Mouse (Mus musculus) thymus, postnatal 14 days (tissue): ENCODE measurements around the gene Slc45a3.
A peak's percentile ranks its signal among the peaks of the same experiment; 100 is the strongest.

Source experiments
- DNase-seq: peaks from one replicate; pipeline ENCODE4 v3.0.0; 2021

Gene Slc45a3

DNA sequence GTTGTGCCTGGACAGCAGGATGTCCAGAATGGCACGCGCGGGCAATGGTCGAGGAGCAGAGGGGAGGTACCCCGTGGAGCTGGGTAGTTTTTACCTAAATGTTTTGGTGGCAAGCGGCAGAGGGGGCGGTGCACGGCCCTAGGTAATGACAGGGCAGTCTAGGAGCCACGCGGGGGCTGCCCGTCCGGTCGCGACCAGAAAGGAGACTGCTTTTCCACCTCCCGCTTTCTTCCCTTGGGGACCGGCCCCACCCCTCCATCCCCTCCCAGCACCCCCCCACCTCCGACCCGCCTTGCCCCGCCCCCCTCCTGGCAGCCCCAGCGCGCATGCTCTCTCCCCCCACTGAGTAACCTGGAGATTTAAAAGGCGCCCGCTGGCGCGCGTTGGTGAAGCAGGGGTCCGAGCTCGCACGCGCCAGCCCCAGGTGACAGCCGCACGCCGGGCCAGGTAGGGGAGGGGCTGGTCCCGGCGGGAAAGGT lies at the start of gene Slc45a3:
Slc45a3 (plus strand) TSS at position 362 of the 479 bp plus-strand sequence.
- DNase-seq = peak; percentile 43

DNA sequence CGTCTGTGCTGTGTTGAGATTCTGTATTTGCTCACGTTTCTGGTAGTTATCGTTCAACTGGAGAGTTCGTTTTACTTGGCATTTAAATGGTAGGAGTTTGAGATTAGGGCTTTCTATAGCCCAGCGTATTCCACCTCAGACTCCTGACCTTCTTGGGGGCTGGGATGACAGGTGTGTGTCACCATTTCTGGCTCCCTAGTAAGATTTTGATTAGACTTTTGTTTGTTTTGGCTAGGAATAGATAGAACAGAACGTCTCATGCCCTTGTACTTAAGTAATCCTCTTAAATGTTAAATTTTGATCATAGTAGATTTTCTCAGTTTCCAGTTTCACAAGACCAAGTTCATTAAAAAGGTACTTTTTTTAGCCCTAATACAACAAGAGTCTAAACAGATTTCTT lies 45.1 kb upstream of the Slc45a3 start:
- no peak for DNase-seq

DNA sequence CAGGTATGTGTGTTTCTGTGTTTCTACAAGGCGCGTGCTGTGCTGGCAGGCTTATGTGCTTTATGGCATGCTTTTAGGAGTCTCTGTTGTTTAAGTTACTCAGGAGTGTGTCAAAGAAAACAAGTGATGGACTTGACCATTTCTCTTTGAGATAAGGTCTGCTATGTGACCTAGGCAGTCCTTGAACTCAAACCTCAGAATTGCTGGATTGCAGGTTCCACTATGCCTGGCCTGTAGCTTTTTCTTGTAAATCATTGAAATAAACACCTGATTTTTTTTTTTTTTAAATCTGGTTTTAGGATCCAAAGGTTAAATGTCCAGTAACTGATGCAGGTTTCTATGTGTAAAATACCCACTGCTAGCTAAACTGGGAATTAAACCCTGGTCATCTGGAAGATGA lies 43.7 kb upstream of the Slc45a3 start:
- DNase-seq = no peak

DNA sequence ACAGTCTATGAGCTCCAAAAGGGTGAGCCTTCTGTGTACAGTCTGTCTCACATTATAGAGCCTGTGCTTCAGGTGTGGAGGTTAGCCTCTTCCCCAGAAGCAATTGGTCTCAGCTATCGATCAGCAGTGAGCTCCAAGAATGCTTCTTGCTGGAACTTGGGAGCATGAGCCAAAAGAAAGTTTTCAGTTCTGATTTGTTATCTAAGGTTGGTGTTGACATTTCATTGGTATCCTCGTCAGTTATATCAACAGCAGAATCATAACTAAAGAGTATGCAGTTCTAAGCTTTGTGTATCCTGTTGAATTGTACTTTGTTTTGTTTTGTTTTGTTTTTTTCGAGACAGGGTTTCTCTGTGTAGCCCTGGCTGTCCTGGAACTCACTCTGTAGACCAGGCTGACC lies 40.7 kb upstream of the Slc45a3 start:
- DNase-seq = no peak

DNA sequence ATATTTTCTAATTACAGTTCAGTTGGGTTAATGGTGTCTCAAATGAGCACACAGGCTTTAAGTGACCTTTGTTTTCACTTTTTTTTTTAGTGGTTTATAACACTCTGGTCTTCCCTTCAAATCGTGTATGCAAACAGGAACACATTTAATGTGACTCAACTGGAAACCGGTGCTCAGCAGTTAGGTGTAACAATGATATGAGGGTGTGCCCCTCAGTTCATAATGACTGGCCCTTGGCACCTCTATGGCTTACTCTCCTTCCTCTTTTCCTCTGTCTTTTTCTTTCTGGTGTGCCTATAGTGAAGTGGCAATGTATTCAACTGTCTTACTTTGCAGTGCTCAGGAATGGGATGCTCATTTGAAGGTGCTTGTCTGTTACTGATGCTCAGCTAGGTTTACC lies 29.3 kb upstream of the Slc45a3 start:
- no peak for DNase-seq

GRCm38 (mm10) chr1:131937659-131938305 lies 25.0 kb upstream of the Slc45a3 start:
- DNase-seq = peak; percentile 71

DNA sequence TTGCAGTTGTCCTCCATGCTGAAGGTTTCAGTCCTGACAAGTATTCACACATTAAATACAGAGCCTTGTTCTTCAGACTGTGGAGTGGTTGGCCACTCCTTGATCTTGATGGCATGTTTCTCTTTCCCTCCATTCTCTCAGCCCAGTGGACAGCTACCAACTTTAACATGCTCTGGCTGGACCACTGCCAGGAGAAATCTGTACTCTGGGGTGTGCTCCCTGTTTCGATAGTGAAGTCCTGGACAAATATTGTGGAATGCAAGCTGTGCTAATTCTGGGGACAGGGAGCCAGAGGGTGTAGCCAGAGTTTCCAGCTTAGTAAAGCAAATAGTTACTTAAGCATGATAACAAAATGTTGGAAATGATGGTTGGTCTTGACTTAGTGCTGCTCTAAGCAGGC lies 24.0 kb upstream of the Slc45a3 start:
- no peak for DNase-seq

DNA sequence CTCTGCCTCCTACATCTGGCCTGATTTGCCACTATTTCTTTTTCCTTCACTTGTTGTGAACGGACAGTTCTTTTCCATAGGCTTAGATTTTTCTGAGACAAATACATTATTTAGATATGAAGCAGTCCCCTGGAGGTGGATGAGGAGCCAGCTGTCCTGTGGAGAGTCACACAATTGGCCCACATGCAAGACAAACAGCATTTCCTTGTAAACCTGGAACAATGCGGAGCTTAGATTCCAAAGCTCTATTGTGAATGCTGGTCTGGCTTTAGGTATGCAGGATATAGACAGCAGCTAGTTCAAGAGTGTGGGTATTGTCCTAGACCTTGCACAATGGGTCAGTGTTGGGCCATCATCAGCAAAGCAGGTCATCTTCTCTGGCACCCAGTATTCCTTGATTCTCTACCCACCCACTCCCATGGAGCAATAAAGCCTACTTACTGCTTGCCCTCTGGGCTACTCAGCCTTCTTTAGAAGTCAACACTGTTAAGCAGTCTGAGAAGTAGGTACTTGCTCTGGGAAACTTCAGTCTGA lies 22.0 kb upstream of the Slc45a3 start:
- no peak for DNase-seq

GRCm38 (mm10) chr1:131941501-131941900 lies 21.3 kb upstream of the Slc45a3 start:
- no peak for DNase-seq

DNA sequence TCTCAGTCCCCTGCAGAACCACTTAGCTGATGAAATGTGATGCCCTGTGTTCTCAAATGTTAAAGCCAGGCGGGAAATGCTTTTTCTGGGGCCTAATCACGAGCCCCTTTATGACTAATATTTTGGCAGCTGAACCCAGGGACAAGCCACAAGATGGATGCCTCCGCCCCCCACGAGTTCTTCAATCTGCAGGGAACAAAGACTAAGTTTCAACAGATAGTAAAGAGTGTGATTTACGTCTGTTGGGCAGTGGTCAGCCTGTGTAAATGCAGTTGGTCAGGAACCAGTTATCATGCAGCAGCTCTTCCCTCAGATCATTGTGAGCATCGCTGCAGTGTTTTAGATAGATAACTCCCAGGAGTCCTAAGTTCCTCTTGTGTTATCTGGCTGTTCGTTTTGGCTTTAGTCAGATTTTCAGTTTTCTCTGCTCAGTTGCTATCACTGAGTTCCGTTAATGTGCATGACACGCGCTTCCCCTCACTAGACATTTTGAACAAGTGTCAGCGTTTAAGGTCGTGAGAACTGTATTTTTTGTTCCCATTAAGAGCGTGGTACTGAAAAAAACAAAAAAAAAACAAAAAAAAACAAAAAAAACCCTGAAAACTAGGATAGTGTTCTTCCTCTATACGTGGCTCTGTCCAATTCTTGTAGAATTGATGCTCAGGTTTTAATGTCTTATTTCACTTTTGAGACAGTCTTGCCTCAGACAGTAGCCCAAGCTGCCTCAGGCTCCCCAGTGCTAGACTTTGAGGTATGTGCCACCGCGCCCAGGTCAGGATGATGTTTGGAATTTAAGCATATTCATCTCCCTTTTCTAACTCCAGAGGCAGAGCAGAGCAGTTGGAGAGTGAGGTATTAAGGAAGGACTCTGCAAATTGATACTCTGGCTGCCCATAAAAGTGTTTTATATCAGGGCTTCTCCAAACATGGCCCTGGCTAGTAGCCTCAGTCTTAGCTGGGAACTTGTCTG lies 19.9 kb upstream of the Slc45a3 start:
- no peak for DNase-seq

- no peak for DNase-seq
Observed at GRCm38 (mm10) chr1:131945674-131946440, 16.9 kb upstream of the Slc45a3 start.

DNA sequence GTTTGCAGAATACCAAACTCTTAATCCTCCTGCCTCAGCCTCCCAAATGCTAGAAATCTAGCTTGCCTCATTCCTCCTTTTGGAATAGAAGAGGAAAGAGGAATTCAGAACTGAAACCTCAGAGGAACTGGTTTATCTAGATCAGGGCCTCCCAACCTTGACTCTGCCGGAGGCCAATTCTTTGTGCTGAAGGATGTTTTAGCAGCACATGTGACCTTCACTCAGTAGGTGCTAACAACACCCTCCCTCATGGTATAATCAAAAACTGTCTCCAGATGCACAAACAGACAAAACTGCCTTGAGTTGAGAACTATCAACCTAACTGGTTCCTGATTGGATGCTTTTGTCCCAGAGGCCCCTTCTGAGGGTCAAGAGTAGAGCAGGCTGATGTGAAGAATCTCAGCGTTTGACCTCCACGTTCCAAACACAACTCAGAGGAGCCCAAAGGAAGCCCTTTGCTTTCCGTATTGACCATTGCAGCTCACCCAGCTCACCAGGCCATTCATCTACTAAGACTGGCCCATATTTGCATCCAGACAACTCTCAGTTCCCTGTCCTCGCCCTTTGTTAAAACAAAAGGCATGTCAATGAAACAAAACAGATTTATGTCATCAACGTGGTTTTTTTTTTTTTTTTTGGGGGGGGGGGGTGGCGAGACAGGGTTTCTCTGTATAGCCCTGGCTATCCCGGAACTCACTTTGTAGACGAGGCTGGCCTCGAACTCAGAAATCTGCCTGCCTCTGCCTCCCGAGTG lies 16.1 kb upstream of the Slc45a3 start:
- no peak for DNase-seq

DNA sequence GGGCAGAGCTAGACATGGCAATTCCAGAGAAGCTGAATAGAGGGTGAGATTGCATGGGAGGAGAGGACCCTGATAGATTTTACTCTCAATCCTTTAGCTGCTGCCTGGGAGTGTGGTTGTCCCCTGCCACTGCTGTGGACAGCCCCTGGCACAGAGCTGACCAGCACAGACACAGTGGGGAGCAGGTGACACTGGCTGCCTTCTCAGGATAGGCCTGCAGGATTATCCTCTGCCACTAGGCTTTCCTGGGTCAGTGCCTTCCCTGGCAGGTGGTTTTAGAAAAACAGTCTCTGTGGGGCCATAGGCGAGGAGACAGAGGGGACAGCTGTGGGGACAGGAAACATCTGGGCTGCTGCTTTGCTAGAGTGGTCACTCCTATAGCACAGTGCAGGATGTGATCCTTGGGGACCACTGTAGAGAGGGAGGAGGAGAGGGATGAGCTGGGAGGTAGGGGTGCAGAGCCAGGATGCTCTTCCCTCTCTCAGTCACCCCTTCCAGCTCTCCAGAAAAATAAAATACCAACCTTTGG lies 14.7 kb upstream of the Slc45a3 start:
- no peak for DNase-seq

DNA sequence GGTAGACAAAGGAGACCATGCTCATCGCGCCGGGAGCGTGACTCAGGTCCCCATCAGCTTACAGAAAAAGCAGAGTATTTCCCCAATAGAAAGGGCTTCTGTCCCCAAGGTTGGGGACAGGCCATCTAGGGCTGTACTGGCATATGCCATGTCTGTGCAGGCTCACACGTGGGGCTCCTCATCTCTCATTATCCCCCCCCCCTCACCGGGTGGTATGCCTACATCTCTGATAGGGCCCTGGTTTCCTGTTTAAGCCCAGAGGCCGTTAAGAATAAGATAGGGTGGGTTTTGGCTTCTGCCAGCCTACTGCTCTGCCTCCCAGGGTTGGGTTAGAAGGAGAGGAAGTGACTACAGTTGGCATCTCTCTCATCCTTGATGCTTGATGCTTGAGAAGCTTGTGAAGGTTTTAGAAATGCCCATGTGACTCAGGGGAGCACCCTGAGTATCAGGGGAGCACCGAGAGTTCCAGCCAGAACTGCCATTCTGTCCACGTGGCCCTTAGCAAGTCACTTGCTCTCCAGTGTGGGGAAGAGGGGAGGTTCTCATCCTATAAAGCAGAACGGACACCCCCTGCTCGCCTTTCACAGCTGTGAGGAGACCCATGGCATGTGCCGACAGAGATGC lies 8.4 kb upstream of the Slc45a3 start:
- peak; percentile 43 for DNase-seq

GRCm38 (mm10) chr1:131955131-131955757 lies 7.5 kb upstream of the Slc45a3 start:
- DNase-seq = no peak

GRCm38 (mm10) chr1:131957416-131957815 lies 5.4 kb upstream of the Slc45a3 start:
- no peak for DNase-seq

GRCm38 (mm10) chr1:131961004-131961403 lies 1.8 kb upstream of the Slc45a3 start:
- DNase-seq = no peak

GRCm38 (mm10) chr1:131963085-131963951 lies 551 bp downstream of the Slc45a3 start:
- peak; percentile 50 for DNase-seq

DNA sequence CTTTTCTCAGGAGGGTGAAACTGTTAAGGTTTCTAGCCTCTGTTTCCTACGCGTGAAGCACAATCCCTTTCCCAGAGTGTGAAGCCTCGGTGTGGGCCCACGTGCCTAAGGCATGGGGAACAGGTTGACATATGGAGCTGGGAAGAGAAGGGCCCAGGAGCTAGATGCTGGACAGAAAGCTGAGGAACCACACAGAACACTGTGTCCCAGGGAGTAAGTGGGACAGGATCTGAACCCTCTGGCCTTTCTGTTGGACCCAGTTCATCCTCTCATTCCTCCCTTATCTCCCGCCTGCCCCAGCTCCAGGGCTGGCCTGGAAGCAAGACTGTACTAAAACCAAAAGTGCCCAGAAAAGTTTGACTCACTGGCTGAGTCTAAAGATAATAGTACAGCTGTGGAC lies 1.3 kb downstream of the Slc45a3 start:
- DNase-seq = no peak

DNA sequence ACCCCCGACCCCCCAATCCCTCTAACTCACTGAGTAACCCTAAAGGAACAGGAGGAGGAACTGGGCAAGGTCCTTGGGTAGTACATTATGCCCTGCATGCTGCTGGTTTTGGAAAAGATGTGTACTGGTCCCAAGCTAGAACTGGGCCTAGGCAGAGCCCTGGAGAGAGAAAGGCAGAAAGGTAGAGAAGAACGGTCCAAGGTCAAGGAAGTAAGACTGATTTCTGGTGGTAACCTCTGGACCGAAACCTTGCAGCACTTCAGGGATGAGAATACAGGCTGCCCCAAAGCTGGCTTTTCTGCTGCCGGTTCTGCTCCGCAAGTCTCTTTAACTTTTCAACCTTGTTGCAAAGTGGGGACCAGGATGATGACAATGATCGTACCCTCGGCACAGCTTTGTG lies 1.8 kb downstream of the Slc45a3 start:
- DNase-seq = no peak
